Mouse (Mus musculus) cerebellum, adult 9-11 months (tissue): ENCODE measurements around the gene Egfem1.

Experiments
- DNase-seq: peaks from one replicate; pipeline ENCODE4 v3.0.0; 2022

The Egfem1 gene

GRCm38 (mm10) chr3:29135176-29136064, 53.6 kb downstream of the Egfem1 start:
- DNase-seq, result no peak

- DNase-seq, result no peak
Measured at GRCm38 (mm10) chr3:29136065-29136955, 54.5 kb downstream of the Egfem1 start.

DNA sequence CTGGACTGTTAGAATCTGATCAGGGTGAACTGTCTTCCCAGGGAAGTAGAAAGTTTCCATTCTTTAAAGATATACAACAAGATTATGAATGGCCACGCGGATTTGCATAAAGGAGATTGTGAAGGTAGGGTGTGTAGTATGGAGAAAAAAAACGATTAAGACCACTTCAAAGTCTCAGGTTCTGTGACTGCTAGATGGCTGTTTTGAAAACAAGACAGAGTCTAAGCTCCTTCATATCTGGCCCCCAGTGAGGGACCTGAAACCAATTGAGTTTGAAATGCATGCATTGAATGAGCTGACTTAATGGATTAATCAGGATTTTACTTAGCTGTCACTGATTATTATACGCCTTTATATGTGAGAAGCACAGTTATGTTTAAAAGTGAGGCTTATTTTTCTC, 86.6 kb downstream of the Egfem1 start:
- DNase-seq, result no peak

- DNase-seq, result no peak
Measured at GRCm38 (mm10) chr3:29169003-29169402, 87.2 kb downstream of the Egfem1 start.

DNA sequence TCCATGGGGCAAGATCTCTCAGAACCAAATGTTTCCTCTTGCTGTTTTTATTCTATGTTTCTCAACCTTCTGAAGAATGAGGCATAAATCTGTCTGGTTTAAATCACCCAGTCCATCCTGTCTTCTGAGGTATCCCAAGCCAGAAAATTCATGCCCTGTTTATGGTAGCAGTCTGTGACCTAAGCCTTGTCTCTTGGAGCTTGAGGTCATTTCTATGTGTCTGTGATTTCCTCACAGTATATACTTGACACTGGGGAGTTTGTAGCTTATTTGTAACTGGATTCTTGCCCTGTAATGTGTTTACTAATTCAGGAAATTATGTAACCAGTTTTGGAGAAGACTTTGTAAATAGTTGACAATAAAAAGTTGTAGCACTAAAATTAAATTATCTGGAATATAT, 95.2 kb downstream of the Egfem1 start:
- no peak for DNase-seq

- no peak for DNase-seq
Measured at GRCm38 (mm10) chr3:29182988-29183387, 101.2 kb downstream of the Egfem1 start.

- DNase-seq, result no peak
Measured at GRCm38 (mm10) chr3:29183615-29184198, 101.9 kb downstream of the Egfem1 start.

DNA sequence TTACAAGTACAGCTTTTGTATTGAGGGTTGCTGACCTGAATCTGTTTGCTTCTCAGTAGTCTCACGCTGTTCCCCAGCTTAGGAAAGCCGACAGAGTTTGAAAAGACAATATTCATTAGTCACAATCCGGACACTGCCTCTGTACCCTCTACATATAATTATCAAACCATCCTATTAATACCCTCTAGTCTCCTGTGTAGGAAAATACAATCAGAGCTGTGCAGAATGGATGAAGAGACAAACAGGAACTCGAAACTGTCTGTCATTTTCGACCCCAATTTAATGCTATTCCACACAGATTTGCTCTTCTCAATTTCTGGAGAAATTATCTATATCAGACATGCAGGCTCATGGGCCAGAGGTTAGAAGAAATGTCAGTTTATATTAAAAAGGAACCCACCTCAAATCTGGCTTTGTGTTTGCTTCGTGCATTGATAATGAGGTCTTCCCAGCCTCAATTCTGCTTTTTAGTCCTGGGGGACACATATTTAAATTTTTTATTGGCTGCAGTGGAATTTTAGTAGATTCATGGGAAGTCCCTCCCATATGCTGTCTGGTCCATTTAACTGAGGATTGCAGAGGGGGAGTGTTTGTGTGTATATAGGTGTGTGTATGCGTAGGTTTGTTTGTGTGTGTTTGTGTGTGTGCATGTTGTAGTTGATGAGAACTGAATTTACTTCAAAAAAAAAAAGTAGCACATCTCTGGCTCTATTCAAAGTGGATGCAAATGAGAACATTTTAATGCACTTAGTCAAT, 102.8 kb downstream of the Egfem1 start:
- no peak for DNase-seq

DNA sequence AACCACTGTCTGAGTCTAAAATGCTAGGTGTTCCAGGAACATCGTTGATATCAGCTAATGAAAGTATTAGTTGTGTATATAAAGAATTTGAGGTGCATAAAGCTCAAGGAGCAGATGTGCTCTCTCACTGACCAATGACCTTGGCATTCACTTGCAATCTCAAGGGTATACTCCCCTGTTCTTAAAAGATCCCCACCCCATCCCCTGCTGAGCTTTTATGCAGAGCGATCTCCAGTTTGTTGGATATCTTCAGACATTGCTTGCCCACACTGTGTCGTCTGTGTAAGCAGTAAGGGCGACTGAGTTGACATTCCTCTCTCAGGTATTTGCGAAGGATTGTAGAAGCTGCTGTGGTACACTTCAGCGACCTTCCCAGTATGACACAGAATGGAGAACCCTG, 108.4 kb downstream of the Egfem1 start:
- no peak for DNase-seq

DNA sequence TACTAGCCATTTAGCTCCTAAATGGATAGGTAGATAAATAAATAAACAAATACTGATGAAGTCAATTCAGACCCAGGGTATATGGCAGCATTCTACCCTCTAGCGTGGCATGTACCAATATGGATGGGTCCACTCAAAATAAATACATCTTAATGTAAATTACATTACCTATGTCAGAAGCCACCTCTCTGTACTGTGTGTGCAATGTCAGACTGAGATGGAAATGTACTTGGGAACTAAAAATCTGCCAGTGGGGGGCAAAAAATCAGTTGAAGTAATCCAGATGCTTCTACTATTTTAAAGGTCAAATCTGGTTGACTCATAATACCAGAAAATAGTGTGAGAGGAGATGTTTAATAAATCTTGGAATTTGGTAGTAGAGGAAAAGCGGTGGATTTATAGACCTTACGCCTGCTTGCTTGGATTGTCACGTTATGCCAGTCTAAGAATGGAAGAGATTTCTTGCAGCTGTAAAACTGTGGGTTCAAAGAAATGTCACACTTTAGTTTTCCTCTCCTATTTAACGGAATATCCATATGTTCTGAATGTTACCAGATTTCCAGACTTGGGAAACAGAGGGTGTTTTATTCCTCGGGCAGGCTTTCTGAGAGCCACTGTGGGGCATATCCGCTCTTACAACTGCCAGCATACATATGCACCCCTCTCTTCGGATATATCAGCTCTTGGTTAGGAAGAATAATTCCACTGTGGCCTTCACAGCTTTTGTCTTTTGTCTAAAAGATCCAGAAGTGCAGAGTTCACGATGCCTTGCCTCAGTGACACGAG, 116.1 kb downstream of the Egfem1 start:
- DNase-seq, result no peak

- no peak for DNase-seq
Measured at GRCm38 (mm10) chr3:29200601-29201000, 118.8 kb downstream of the Egfem1 start.

DNA sequence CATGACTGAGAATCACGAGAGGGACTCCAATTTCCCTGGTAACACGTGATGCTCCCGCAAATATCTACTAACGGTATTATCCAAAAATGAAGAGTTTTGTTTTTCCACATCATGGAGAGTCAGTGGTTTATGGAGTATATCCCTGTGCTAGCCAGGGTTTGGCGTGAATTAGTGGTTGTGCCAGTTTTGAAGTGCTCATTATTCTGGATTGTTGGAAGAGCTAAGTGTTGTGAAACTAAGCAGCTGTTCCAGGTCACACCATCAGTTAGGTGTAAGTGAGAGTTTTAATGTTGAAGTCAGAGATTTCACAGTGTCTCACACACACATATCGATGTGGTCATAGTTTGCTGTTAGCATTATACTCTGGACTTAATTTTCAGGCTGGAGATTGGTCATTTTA, 120.7 kb downstream of the Egfem1 start:
- no peak for DNase-seq

- no peak for DNase-seq
Measured at GRCm38 (mm10) chr3:29222414-29222813, 140.6 kb downstream of the Egfem1 start.

DNA sequence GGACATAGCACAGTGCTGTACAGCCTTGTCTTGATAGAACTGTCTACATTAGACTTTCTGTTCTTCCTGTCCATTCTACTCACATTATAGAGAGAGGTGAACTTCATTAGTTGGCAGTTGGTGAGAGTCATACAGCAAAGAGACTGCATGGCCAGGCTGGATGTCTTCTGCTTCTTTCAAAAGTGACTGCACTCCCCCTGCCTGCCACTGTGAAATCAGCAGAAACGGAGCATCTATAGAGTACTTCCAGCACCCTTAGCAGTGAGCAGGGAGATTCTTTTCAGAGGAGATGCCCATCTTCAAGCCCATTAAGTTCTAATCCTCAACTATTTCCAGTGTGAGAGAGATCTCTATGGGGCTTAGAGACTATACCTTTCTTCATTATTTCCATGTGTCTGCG, 147.9 kb downstream of the Egfem1 start:
- no peak for DNase-seq

- DNase-seq, result no peak
Measured at GRCm38 (mm10) chr3:29235477-29235876, 153.7 kb downstream of the Egfem1 start.

GRCm38 (mm10) chr3:29236517-29236916, 154.7 kb downstream of the Egfem1 start:
- no peak for DNase-seq

DNA sequence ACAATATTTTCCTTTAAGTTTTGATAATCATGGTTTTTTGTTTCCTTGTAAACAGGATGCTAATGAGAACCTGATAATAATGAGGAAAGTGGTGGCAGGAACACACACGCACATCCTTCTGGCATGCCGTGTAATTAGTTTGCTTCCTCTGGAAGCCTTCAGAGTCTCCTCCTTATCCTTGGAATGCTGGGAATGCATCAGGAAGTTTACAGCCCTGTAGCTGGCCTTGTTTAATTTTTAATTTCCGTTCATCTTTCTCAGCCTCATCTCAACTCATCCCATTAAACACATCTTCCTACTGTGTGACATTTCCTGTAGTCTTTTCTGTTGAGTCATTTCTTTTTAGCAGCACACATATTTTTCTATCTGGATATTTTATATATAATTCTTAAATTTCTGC, 161.8 kb downstream of the Egfem1 start:
- no peak for DNase-seq

GRCm38 (mm10) chr3:29291633-29292032, 209.8 kb downstream of the Egfem1 start:
- DNase-seq, result no peak

GRCm38 (mm10) chr3:29292251-29292650, 210.4 kb downstream of the Egfem1 start:
- no peak for DNase-seq

- no peak for DNase-seq
Measured at GRCm38 (mm10) chr3:29293230-29293629, 211.4 kb downstream of the Egfem1 start.

DNA sequence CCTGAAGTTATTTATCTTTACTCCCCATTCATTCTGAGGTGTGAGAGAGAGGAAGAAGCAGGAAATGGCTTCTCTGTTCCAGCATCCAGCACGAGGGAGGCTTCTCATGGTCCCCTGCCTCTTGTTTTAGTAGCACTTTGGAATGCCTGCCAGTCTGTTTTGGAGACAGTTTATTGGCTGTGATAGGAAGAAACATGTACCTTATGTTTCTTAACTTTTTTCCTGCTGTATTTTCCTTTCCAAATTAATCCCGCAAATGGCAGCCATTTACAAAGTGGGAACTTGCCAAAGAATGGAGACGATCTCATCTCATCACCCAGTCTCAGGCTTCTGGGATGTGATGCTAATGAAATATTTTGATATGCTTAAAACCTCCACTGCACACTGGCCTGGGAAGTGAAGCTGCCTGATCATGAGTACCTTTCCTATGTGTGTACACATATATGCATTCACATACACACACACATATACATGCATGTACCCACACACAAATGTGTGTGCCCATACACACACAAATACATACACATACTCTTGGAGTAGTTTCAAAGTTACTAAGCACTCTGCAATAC, 260.5 kb downstream of the Egfem1 start:
- DNase-seq, result no peak

GRCm38 (mm10) chr3:29345805-29346204, 264.0 kb downstream of the Egfem1 start:
- DNase-seq, result no peak
